Mouse (Mus musculus) urinary bladder, adult 2 months (tissue): Measurements from ENCODE around the gene Ulk2. TPM values are rescaled to one million over a fixed set of nuclear protein-coding genes. Genes with fewer than 3 reads are reported as not detected.
A peak's percentile ranks its signal among the peaks of the same experiment; 100 is the strongest.
"Not testable (repeated sequence)": the region's sequence is repeated elsewhere in the genome, so short reads cannot be mapped to it uniquely, and the experiment has no call there.

Experiments used
- DNase-seq: peaks from one replicate; pipeline ENCODE4 v3.0.0; 2022; ENCODE audit warnings: low spot score
- polyA plus RNA-seq: library from polyadenylated mRNA; depleted of rRNA; stranded (reverse); fragments of >200 nt; gene quantifications from 2 replicates; pipeline ENCODE4 v1.2.3, GENCODE M21; 2012; rRNA removed

Ulk2 gene
- 23.0 and 26.7 TPM in 2 replicates for polyA plus RNA-seq

DNA sequence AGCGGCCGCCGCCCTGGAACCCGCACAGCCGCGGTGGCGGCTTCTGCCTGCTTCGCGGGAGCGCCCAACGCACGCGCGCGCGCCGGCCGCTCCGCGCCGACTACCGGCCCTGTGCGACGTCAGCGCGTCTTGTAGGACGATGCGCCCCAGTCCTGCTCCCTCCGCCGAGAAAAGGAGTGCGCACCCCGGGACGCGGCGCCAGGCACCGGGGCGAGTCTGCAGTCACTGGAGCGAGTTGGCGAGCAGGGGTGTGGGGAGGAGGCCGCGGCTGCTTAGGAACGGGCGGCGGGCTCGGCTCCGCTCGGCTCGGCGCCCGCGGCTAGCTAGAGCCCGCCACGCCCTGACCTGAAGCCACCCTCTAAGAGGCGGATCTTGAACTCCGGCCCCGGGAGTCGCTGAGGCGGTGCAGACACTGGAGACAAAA lies at the start of gene Ulk2:
Gene Ulk2 (minus strand): TSS at position 86 of the 424 bp plus-strand sequence.
- DNase-seq, result peak; percentile 92

GRCm38 (mm10) chr11:61882183-61882582 lies 27.3 kb upstream of the Ulk2 start:
- no peak for DNase-seq

DNA sequence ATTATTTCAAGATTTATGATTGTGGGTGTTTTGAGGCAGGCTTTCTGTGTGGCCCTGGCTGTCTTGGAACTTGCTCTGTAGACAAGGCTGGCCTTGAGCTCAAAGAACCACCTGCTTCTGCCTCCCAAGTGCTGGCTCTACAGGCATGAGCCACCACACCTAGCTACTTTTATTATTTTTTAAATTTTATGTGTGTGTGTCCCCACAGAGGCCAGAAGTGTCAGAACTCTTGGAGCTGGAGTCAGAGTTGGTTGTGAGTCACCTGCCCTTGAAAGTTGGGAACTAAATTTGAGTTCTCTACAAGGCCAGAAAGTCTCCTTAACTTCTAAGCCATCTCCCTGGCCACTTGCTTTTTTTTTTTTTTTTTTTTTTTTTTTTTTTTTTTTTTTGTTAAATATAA lies 25.0 kb upstream of the Ulk2 start:
- DNase-seq, result no peak

GRCm38 (mm10) chr11:61871881-61872280 lies 17.0 kb upstream of the Ulk2 start:
- DNase-seq, result no peak

GRCm38 (mm10) chr11:61866856-61867255 lies 12.0 kb upstream of the Ulk2 start:
- DNase-seq, result no peak

DNA sequence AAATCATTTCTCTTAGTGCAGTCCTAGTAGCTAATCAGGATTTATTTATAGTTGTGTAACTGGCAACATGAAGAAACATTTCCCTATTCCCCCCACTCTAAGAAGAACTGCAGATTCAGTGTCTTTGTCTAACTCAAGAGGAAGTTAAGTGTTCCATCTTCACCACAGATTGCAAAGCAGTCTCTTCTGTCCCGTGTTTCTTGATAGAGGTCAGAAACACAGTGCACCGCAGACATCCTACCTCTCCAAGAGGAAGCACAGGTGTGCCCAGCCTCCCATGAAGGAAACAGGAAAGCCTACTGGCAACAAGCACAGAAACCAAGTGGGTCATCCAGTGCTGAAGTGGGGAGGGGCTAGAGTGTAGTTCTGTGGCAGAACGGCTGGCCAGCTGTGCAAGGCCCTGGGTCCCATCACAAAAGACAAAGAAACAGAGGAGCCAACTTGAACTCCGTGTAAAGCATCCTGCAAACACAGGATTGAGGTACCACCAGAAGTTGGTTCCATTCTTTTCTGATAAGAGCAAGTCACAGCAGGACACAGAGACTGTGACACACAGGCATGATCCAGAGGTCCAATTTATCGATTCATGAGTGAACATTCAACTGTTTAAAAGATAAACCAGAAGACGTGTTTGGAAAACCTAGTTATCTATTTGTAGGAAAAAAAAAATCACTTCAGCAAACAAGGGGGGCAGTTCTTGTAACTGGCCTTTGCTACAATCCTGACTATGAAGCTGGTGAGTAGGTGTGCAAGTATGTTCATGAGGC lies 7.1 kb upstream of the Ulk2 start:
- DNase-seq, result no peak

DNA sequence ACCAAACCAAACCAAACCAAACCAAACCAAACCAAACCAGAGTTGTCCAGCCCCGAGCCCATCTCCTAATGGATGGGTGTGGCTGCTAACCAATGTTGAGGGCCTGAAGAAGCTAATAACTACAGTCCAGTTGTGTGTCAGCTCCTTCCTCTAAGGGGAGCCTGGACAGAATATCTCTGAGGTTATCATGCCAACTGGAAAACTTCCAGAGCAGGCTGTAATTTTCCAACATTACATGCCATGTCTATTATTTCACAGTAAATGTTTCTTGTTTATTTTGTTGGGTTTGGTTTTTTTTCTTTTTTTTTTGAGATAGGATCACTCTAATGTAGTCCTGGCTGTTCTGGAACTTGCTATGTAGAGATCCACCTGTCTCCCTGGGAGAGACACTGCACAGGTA lies 4.4 kb upstream of the Ulk2 start:
- no peak for DNase-seq

DNA sequence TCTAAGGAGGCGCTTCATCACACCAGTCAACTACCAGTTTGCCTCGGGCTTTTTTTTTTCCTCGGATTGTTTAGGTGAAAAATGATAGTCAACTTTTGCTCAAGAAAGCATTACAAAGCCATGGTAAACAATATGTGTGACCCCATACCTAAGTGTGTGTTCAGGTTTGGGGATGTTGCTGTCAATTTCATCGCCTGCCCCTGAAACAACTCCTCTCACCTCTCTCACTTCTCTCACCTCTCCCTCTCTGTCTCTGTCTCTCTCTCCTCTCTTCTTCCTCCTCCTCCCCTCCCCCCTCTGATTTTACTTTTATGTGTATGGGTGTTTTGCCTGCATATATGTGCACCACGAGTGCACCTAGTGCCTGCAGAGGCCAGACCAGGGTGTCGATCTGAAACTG lies 666 bp upstream of the Ulk2 start:
- DNase-seq, result no peak

- peak; percentile 75 for DNase-seq
Observed at GRCm38 (mm10) chr11:61854211-61854987, 474 bp downstream of the Ulk2 start.

DNA sequence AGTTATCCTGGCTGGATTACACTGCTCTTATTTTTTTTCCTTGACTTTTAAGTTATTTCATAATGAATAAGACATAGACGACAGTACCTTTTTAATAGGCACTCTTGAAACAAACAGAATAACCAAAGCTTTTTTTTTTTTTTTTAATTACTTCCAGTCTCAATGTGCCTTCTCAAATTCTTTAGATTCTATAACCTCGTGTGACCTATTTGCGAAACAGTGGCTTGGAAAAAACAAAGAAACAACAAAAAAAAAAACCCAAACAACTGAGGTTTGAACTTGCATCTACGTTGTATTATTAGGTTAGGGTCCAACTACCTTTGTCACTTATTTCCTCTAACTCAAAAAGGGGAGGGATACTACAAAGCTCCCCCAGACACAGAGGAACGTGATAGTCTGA lies 1.2 kb downstream of the Ulk2 start:
- DNase-seq, result no peak

DNA sequence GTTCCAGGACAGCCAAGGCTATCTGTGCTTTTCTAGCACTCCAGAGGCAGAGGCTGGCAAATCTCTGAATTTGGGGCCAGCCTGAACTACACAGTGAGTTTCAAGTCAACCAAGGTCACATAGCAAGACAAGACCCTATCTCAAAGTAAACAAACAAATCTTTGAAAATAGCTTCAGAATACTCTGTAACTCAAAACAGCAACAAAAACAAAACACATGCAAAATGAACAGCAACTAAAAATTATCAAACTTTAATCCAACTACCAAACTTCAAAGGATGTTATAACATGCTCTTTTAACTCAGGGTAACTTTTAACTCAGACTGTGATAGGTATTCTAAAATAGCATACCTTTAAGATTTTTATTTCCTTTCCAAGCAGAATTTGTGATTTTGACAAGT lies 2.0 kb downstream of the Ulk2 start:
- DNase-seq, result no peak

DNA sequence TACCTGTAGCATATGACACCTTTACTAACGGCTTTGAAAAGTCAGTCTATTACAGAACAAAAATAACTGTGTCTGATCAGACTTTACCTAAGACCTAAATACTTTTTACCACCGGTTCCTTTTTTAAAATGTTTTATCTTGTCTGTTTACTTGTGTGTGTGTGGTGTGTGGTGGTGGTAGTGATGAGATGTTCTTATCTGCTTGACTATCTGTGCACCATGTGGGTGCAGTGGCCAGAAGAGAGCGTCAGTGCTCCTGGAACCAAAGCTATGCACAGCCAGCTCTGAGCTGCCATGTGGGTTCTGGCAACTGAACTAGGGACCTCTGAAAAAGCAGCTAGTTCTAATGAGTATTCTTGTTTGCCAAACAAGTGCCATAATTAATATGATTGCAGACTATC lies 3.7 kb downstream of the Ulk2 start:
- no peak for DNase-seq

GRCm38 (mm10) chr11:61840663-61841062 lies 14.2 kb downstream of the Ulk2 start:
- DNase-seq, result not testable (repeated sequence)

GRCm38 (mm10) chr11:61839940-61840339 lies 14.9 kb downstream of the Ulk2 start:
- no peak for DNase-seq

- DNase-seq, result no peak
Observed at GRCm38 (mm10) chr11:61839182-61839581, 15.7 kb downstream of the Ulk2 start.

DNA sequence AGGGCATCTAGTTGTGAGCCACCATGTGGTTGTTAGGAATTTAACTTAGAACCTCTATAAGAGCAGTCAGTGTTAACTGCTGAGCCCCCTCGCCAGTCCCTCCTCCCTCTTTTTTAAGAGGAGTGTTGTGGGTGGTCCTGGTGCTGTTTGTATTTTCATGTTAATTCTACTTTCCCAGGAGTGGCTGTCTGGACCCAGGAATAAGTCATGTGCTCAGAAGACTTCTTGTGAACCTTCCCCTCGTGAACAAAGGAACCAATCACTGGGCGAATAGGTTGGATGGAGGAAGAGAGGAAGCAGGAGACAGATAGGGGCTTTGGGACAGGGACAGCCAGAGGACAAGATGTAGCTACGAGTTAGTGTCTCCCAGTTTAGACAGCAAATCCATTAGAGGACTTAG lies 45.1 kb downstream of the Ulk2 start:
- no peak for DNase-seq

GRCm38 (mm10) chr11:61808551-61809117 lies 46.2 kb downstream of the Ulk2 start:
- DNase-seq, result no peak

- no peak for DNase-seq
Observed at GRCm38 (mm10) chr11:61793441-61793840, 61.4 kb downstream of the Ulk2 start.

GRCm38 (mm10) chr11:61788550-61788949 lies 66.3 kb downstream of the Ulk2 start:
- no peak for DNase-seq

DNA sequence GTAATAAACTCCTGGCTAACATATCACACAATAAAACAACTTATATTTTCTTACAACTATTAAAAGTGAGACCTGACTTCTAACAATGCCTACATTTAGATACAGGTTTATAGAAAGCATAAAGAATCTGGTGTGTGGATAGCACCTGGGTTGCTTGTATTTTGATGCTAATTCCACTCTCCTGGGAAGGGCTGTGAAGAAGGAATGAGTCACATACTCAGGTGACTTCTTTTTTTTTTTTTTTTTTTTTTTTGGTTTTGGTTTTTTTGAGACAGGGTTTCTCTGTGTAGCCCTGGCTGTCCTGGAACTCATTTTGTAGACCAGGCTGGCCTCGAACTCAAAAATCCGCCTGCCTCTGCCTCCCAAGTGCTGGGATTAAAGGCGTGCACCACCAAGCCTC lies 72.3 kb downstream of the Ulk2 start:
- not testable (repeated sequence) for DNase-seq

GRCm38 (mm10) chr11:61774551-61775149 lies 80.2 kb downstream of the Ulk2 start:
- DNase-seq, result no peak
